Mouse (Mus musculus) forebrain, embryonic 12.5 days (tissue): ENCODE measurements around the gene Fthl17f. TPM values are rescaled to one million over a fixed set of nuclear protein-coding genes. Genes with fewer than 3 reads are reported as not detected.
"Not testable (repeated sequence)": the region's sequence is repeated elsewhere in the genome, so short reads cannot be mapped to it uniquely, and the experiment has no call there.

Experiments used
- ATAC-seq: fragments of 200-750 bp; cut with Nextera tagmentation; 2 replicates; pipeline ENCODE4 v1.8.0; 2017; ENCODE audit warnings: moderate TSS enrichment; ENCODE audit not compliant: low FRiP score
- H3K27ac ChIP-seq: fragments of 300-500 bp; sonication (generic); 2 replicates; pipeline ENCODE4 v1.5.1; 2016; ENCODE audit warnings: mild to moderate bottlenecking
- H3K27me3 ChIP-seq: fragments of 300-500 bp; sonication (generic); 2 replicates; pipeline ENCODE4 v1.6.1; 2016; ENCODE audit warnings: mild to moderate bottlenecking
- H3K36me3 ChIP-seq: fragments of 300-500 bp; sonication (generic); replicated peaks from 2 replicates; pipeline ENCODE4 v1.6.1; 2016; ENCODE audit warnings: mild to moderate bottlenecking
- H3K4me1 ChIP-seq: fragments of 300-500 bp; sonication (generic); 2 replicates; pipeline ENCODE4 v1.6.1; 2016
- H3K4me2 ChIP-seq: fragments of 300-500 bp; sonication (generic); 2 replicates; pipeline ENCODE4 v1.6.1; 2016; ENCODE audit warnings: mild to moderate bottlenecking, moderate library complexity
- H3K4me3 ChIP-seq: fragments of 300-500 bp; sonication (generic); replicated peaks from 2 replicates; pipeline ENCODE4 v1.5.1; 2016; ENCODE audit warnings: mild to moderate bottlenecking
- H3K9ac ChIP-seq: fragments of 300-500 bp; sonication (generic); 2 replicates; pipeline ENCODE4 v1.6.1; 2016; ENCODE audit warnings: mild to moderate bottlenecking
- H3K9me3 ChIP-seq: fragments of 300-500 bp; sonication (generic); 2 replicates; pipeline ENCODE4 v1.6.1; 2016
- WGBS: fragments of 180-500 bp; shearing (Covaris S2); methylation state at CpG from one replicate; pipeline ENCODE4 v1.1.7; 2016; 5-methylcytosine and 5-hydroxymethylcytosine counted together
- polyA plus RNA-seq: library from polyadenylated mRNA; unstranded; fragments of >200 nt; fragmentation: Nextera tagmentation; extraction: Ambion mirVana; gene quantifications from 2 replicates; pipeline ENCODE4 v1.2.1, GENCODE M21; 2016

The Fthl17f gene
- not detected in 2 replicates for polyA plus RNA-seq

DNA sequence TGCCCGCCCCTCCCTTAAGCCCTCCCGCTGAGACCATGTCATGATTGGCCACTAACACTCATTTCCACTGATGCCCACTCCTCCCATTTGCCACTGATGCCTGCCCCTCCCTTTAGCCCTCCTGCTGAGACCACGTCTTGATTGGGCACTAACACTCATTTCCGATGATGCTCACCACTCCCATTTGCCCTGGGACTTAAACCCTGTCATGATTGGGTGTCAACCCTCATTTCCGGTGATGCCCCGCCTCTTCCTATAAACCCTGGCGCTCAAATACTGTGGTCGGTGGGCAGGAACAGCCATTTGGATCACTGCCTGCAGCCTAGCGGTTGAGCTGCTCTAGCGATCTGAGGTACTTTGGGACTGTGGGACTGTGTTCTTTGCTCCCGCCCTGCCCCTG is at the start of gene Fthl17f:
Gene Fthl17f (plus strand): TSS at position 301 of the 400 bp plus-strand sequence.
- H3K27me3 ChIP-seq, ATAC-seq, H3K36me3 ChIP-seq, H3K4me3 ChIP-seq, H3K27ac ChIP-seq, H3K4me2 ChIP-seq, H3K9me3 ChIP-seq, H3K4me1 ChIP-seq, H3K9ac ChIP-seq: not testable (repeated sequence)
- WGBS: 94% methylated on average over 11 of the region's 11 CpGs

DNA sequence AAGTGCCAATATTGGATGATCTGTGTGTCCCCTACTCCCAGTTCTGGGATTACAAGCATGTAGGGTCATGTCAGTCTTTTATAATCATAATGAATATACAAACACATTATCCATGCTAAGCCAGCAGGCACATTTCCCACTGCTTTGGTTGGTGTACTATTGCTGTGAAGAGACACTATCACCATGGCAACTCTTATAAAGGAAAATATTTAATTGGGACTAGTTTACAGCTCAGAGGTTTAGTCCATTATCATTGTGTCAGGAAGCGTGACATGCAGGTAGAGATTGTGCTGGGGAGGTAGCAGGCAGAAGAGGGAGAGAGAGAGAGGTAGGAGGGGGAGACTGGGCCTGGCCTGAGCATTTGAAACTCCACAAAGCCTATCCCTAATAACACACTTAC is 46.7 kb upstream of the Fthl17f start:
- Histone ChIP-seq H3K36me3 (no peaks in the 10 kb centered on the region), H3K27me3 (no peaks in the 10 kb centered on the region), H3K4me3 (no peak overlapping the region), H3K4me1 (no peaks in the 10 kb centered on the region), H3K9me3 (no peaks in the 10 kb centered on the region), H3K4me2 (no peak overlapping the region), H3K27ac (no peak overlapping the region), H3K9ac (no peak overlapping the region)
- ATAC-seq: no peak; the same call in 1 of the 2 replicates
- 36% methylated on average over 1 of the region's 1 CpGs for WGBS

DNA sequence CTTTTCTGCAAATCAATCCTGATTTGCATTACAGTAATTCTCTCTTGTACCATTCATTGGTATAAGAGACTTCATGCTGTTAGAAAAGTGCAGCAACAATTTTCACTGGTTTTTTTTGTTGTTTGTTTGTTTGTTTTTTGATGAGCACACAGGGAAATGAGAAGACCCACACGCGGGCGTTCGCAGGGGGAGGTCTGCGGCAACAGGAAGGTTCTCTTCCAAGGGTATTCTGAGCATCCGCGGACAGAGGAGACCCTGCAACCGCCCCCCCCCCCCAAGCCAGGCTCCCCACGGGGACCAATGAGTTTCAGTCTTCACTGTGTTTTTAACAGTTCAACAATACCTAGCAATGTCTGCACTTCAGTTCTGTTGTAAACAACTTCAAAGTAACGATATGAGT is 43.3 kb upstream of the Fthl17f start:
- no peak for ATAC-seq
- Histone ChIP-seq H3K4me1 (no peaks in the 10 kb centered on the region), H3K4me2 (no peak overlapping the region), H3K9ac (no peak overlapping the region), H3K36me3 (no peaks in the 10 kb centered on the region), H3K27me3 (no peaks in the 10 kb centered on the region), H3K27ac (no peak overlapping the region), H3K9me3 (no peaks in the 10 kb centered on the region), H3K4me3 (no peak overlapping the region)
- 60% methylated on average over 9 of the region's 10 CpGs for WGBS

DNA sequence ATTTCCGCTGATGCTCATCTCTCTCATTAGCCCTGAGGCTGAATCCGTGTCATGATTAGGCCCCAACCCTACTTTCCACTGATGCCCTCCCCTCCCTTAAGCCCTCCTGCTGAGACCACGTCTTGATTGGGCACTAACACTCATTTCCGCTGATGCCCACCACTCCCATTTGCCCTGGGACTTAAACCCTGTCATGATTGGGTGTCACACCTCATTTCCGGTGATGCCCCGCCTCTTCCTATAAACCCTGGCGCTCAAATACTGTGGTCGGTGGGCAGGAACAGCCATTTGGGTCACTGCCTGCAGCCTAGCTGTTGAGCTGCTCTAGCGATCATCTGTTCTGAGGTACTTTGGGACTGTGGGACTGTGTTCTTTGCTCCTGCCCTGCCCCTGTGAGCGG is 29.6 kb upstream of the Fthl17f start, which contains the start of gene Fthl17e:
Gene Fthl17e (plus strand): TSS at position 301 of the 400 bp plus-strand sequence.
- not testable (repeated sequence) for H3K4me3 ChIP-seq, H3K9me3 ChIP-seq, H3K4me1 ChIP-seq, H3K4me2 ChIP-seq, H3K27ac ChIP-seq, H3K36me3 ChIP-seq, ATAC-seq, H3K9ac ChIP-seq, H3K27me3 ChIP-seq
- 100% methylated on average over 1 of the region's 10 CpGs for WGBS

DNA sequence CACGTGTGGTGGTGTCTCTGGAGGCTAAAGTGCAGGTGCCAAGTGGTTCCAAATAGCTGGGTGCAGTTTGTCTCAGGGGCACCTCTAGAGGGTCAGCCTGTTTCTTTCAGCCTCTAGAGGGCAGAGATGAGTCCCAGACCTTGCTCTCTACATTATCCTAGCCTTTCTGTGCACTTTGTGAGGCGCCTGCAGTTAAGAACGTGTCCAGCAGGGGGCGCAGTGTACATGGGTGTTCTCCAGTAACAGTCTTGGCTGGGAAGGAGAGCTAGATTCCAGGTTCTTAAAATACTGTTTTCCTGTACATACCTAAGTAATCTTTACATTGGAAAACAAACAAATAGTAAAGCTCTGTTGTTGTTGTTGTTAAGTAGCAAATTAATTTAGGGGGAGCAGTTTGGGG is 21.2 kb upstream of the Fthl17f start:
- H3K9me3 ChIP-seq, ATAC-seq, H3K4me2 ChIP-seq, H3K36me3 ChIP-seq, H3K4me3 ChIP-seq, H3K4me1 ChIP-seq, H3K27ac ChIP-seq, H3K9ac ChIP-seq, H3K27me3 ChIP-seq: not testable (repeated sequence)
- WGBS: 29% methylated on average over 3 of the region's 4 CpGs

DNA sequence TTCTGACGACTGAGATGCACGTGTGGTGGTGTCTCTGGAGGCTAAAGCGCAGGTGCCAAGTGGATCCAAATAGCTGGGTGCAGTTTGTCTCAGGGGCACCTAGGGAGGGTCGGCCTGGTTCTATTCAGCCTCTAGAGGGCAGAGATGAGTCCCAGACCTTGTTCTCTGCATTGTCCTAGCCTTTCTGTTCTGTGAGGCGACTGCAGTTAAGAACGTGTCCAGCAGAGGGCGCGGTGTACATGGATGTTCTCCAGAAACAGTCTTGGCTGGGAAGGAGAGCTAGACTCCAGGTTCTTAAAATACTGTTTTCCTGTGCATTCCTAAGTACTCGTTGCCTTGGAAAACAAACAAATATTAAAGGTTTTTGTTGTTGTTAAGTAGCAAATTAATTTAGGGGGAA is 1.9 kb upstream of the Fthl17f start:
- 23% methylated on average over 6 of the region's 9 CpGs for WGBS
- not testable (repeated sequence) for H3K4me3 ChIP-seq, H3K27me3 ChIP-seq, ATAC-seq, H3K27ac ChIP-seq, H3K36me3 ChIP-seq, H3K4me1 ChIP-seq, H3K9me3 ChIP-seq, H3K9ac ChIP-seq, H3K4me2 ChIP-seq

DNA sequence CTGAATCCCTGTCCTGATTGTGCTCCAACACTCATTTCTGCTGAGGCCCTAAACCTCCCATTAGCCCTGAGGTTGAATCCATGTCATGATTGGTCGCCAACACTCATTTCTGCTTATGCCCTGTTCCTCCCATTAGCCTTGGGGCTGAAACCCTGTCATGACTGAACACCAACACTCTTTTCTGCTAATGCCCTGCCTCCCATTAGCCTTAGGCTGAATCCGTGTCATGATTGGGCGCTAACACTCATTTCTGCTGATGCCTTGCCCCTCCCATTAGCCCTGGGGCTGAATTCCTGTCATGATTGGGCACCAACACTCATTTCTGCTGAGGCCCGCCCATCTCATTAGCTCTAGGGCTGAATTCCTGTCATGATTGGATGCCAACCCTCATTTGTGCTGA is 714 bp upstream of the Fthl17f start:
- no peaks in the 10 kb centered on the region for H3K4me1 ChIP-seq
- H3K9ac ChIP-seq: no peak overlapping the region
- ATAC-seq: no peak
- H3K27me3 ChIP-seq: no peaks in the 10 kb centered on the region
- H3K9me3 ChIP-seq: 0 out of 2 replicates have a peak, but pooled peaks cover 4% of the 10 kb centered on the region
- no peak overlapping the region for H3K27ac ChIP-seq
- H3K36me3 ChIP-seq: no peaks in the 10 kb centered on the region
- H3K4me3 ChIP-seq: no peak overlapping the region
- 87% methylated on average over 4 of the region's 4 CpGs for WGBS
- no peak overlapping the region for H3K4me2 ChIP-seq

DNA sequence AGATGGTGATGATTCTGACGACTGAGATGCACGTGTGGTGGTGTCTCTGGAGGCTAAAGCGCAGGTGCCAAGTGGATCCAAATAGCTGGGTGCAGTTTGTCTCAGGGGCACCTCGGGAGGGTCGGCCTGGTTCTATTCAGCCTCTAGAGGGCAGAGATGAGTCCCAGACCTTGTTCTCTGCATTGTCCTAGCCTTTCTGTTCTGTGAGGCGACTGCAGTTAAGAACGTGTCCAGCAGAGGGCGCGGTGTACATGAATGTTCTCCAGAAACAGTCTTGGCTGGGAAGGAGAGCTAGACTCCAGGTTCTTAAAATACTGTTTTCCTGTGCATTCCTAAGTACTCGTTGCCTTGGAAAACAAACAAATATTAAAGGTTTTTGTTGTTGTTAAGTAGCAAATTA is 14.9 kb downstream of the Fthl17f start:
- not testable (repeated sequence) for H3K4me2 ChIP-seq, H3K36me3 ChIP-seq, H3K27ac ChIP-seq, H3K27me3 ChIP-seq, ATAC-seq, H3K9me3 ChIP-seq, H3K4me1 ChIP-seq, H3K4me3 ChIP-seq, H3K9ac ChIP-seq
- 23% methylated on average over 10 of the region's 10 CpGs for WGBS

DNA sequence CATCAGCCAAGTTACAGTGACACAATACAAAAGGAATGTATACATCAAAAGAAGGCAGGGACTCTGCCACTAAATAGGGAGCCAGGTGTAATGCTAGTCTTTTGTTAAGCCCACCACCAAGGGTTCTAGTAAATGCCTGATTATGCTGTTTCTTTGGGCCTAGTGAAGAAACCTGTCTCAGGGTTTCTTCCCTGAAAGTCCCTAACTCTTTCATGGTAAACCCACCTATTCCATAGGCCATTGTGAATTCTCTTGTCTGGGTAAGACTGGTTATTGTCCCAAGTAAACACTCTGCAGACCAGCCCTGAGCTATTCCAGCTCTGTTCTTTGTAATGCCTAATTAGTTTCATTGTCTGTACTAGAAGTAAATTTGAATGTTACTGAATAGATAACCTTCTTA is 32.3 kb downstream of the Fthl17f start:
- not testable (repeated sequence) for H3K27me3 ChIP-seq, H3K9ac ChIP-seq, H3K4me2 ChIP-seq, H3K27ac ChIP-seq, H3K4me1 ChIP-seq, H3K36me3 ChIP-seq, H3K4me3 ChIP-seq, H3K9me3 ChIP-seq, ATAC-seq

DNA sequence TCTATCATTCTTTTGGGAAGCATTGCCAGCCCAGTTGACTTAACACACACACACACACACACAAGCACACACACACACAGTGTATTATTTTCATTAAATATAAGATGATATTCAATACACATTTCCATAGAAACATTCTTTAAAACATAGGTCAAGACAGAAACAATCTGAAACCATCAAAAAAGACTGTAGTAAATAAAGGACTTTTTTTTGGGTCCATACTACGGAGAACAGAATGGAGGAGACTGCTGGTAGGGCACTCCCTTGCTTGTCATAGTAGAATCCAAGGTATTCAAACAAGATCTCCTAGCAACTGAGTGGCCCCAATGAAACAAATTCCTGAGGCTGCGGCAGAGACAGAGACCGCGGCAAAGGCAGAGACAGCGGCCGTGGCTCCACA is 41.4 kb downstream of the Fthl17f start, which contains the start of gene 4930402K13Rik:
Gene 4930402K13Rik (plus strand): TSS at position 301 of the 400 bp plus-strand sequence.
- H3K9me3 ChIP-seq: no peaks in the 10 kb centered on the region
- no peaks in the 10 kb centered on the region for H3K36me3 ChIP-seq
- no peak within 1 kb of the TSS for H3K9ac ChIP-seq
- no peak within 1 kb of the TSS for H3K4me3 ChIP-seq
- ATAC-seq: no peak
- H3K4me2 ChIP-seq: no peak within 1 kb of the TSS
- no peaks in the 10 kb centered on the region for H3K27me3 ChIP-seq
- no peaks in the 10 kb centered on the region for H3K4me1 ChIP-seq
- WGBS: 88% methylated on average over 6 of the region's 6 CpGs
- H3K27ac ChIP-seq: no peak within 1 kb of the TSS

DNA sequence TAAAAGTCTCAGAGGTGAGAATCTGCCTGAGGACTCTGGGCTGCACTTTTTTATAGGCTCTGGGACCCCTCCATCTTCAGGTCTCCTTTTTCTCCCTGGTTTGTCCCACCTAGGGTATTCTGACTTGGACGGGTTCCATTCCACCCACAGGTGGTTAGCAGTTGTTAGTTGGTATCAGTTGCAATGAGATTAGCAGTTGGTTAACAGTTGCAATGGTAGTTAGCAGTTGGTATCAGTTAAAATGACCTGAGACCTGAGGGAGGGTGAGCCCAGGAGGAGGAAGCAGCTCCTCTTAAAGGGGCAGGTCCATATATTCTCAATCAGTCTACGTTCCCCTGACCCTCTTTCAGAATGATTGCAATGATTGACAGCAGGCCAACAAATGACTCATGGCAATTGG is 47.6 kb downstream of the Fthl17f start:
- H3K4me2 ChIP-seq: no peak overlapping the region
- no peak overlapping the region for H3K9ac ChIP-seq
- H3K9me3 ChIP-seq: no peaks in the 10 kb centered on the region
- WGBS: 76% methylated on average over 2 of the region's 2 CpGs
- H3K27ac ChIP-seq: no peak overlapping the region
- H3K4me1 ChIP-seq: no peaks in the 10 kb centered on the region
- H3K4me3 ChIP-seq: no peak overlapping the region
- no peaks in the 10 kb centered on the region for H3K27me3 ChIP-seq
- no peak for ATAC-seq
- no peaks in the 10 kb centered on the region for H3K36me3 ChIP-seq
